ENCODE assay signal across 15 mouse cellular contexts in the genomic region with DNA sequence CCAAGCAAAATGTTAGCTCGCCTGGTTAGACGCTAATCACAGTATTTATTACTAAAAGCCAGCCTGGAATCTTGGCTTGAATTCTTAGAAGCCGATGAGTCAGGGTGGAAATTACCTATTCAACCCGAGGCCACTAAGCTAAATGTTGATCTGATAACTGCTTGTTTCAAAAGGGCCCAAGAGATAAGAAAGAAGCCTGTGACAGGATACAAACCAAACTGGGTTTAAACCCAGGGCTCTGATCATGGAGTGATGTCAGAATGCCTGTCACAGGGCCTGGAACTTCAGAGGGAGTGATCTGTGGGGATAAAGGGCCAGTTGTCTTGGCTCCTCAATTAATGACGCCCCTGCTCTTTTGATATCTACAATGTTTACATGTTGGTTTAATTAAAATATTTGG.
DNase-seq lines count a peak whose midpoint lies in the region; ATAC-seq and TF ChIP-seq lines count a peak whose summit lies in the region.
"Had no signal": no experiment of that assay in that cellular context is flagged by ENCODE, and none has a peak within 500 bp of the region (broad histone marks: within the 10 kb centered on the region; RNA-seq: fewer than 3 reads in every experiment).

No protein-coding gene starts in this region.

- WGBS in intestine, embryonic 16.5 days: 10% methylated on average over 5 of the region's 5 CpGs
- WGBS in intestine, postnatal 0 days: 18% methylated on average over 5 of the region's 5 CpGs
- 13% methylated on average over 5 of the region's 5 CpGs for WGBS in embryonic facial prominence, embryonic 15.5 days

- H3K4me3 ChIP-seq in intestine, embryonic 16.5 days (ENCODE audit: low read length): no peak overlapping the region
- no peak overlapping the region for H3K4me3 ChIP-seq in intestine, postnatal 0 days (ENCODE audit: low read depth, low read length)
- H3K4me3 ChIP-seq in embryonic facial prominence, embryonic 15.5 days (replicated peaks): no peak overlapping the region
- H3K4me3 ChIP-seq: erythroblast, embryonic 14.5 days; limb, embryonic 13.5 days; midbrain, embryonic 12.5 days; neural tube, embryonic 12.5 days had no signal

- H3K4me1 ChIP-seq in intestine, embryonic 16.5 days (ENCODE audit: control insufficient read depth, insufficient read depth, low read length): peaks cover 14% of the 10 kb centered on the region; the same call in 1 of the 2 replicates
- H3K4me1 ChIP-seq in intestine, postnatal 0 days (replicated peaks; ENCODE audit: control insufficient read depth, insufficient read depth, low read length): peaks cover 7% of the 10 kb centered on the region; the same call in 1 of the 2 replicates
- H3K4me1 ChIP-seq in embryonic facial prominence, embryonic 15.5 days: peaks cover 35% of the 10 kb centered on the region

- peak; percentile 52; the same call in 1 of the 2 replicates for ATAC-seq in intestine, embryonic 16.5 days
- ATAC-seq in intestine, postnatal 0 days: no peak
- ATAC-seq in embryonic facial prominence, embryonic 15.5 days (ENCODE audit: insufficient number of reproducible peaks, low FRiP score, low TSS enrichment, low read depth): no peak
- ATAC-seq: lung, postnatal 0 days had no signal

- no peak overlapping the region for H3K4me2 ChIP-seq in intestine, embryonic 16.5 days (ENCODE audit: low read depth, low read length)
- no peak overlapping the region for H3K4me2 ChIP-seq in intestine, postnatal 0 days (replicated peaks; ENCODE audit: low read depth)
- H3K4me2 ChIP-seq in embryonic facial prominence, embryonic 15.5 days (replicated peaks): no peak overlapping the region
- H3K4me2 ChIP-seq: limb, embryonic 13.5 days; midbrain, embryonic 12.5 days; neural tube, embryonic 12.5 days had no signal

- TF ChIP-seq CTCF in intestine, postnatal 0 days (IDR thresholded peaks at IDR 0.05; ENCODE audit: low read depth): no peak

- H3K9me3 ChIP-seq in intestine, embryonic 16.5 days (ENCODE audit: control insufficient read depth, low read length): no peaks in the 10 kb centered on the region
- no peaks in the 10 kb centered on the region for H3K9me3 ChIP-seq in intestine, postnatal 0 days (ENCODE audit: control insufficient read depth)
- H3K9me3 ChIP-seq in embryonic facial prominence, embryonic 15.5 days (replicated peaks): no peaks in the 10 kb centered on the region
- H3K9me3 ChIP-seq: limb, embryonic 13.5 days; midbrain, embryonic 12.5 days; neural tube, embryonic 12.5 days had no signal

- H3K9ac ChIP-seq in intestine, embryonic 16.5 days (ENCODE audit: low read depth, low read length): no peak overlapping the region
- H3K9ac ChIP-seq in intestine, postnatal 0 days (ENCODE audit: low read depth, low read length): no peak overlapping the region
- H3K9ac ChIP-seq in embryonic facial prominence, embryonic 15.5 days: no peak overlapping the region
- H3K9ac ChIP-seq: limb, embryonic 13.5 days; midbrain, embryonic 12.5 days; neural tube, embryonic 12.5 days had no signal

- no peak overlapping the region for H3K27ac ChIP-seq in intestine, embryonic 16.5 days (ENCODE audit: low read length)
- no peak overlapping the region for H3K27ac ChIP-seq in intestine, postnatal 0 days (ENCODE audit: low read depth, low read length)
- 0 out of 2 replicates have a peak overlapping the region, but pooled peaks have one; percentile 39 for H3K27ac ChIP-seq in embryonic facial prominence, embryonic 15.5 days (replicated peaks)
- H3K27ac ChIP-seq: limb, embryonic 13.5 days; midbrain, embryonic 12.5 days; neural tube, embryonic 12.5 days had no signal

- H3K27me3 ChIP-seq in intestine, embryonic 16.5 days (replicated peaks; ENCODE audit: control insufficient read depth, insufficient read depth, low read length): no peaks in the 10 kb centered on the region
- H3K27me3 ChIP-seq in intestine, postnatal 0 days (replicated peaks; ENCODE audit: control insufficient read depth, insufficient read depth, low read length): no peaks in the 10 kb centered on the region
- no peaks in the 10 kb centered on the region for H3K27me3 ChIP-seq in embryonic facial prominence, embryonic 15.5 days
- H3K27me3 ChIP-seq: limb, embryonic 13.5 days; neural tube, embryonic 12.5 days had no signal

- DNase-seq in urinary bladder, postnatal 14 days (ENCODE audit: low spot score): peak; percentile 11
- no peak for DNase-seq in urinary bladder, postnatal 25 days (ENCODE audit: low spot score)
- DNase-seq in right cerebral cortex, adult 2 months (ENCODE audit: low spot score in 2 of 2): no peak
- no peak for DNase-seq in spleen, postnatal 14 days (ENCODE audit: low spot score in 2 of 2)
- DNase-seq: heart, adult 11 months; kidney, postnatal 25 days; layer of hippocampus, postnatal 36 days had no signal

- H3K36me3 ChIP-seq in intestine, embryonic 16.5 days (ENCODE audit: control insufficient read depth, insufficient read depth, low read length): no peaks in the 10 kb centered on the region
- no peaks in the 10 kb centered on the region for H3K36me3 ChIP-seq in intestine, postnatal 0 days (ENCODE audit: control insufficient read depth, insufficient read depth)
- H3K36me3 ChIP-seq in embryonic facial prominence, embryonic 15.5 days: no peaks in the 10 kb centered on the region
- H3K36me3 ChIP-seq: limb, embryonic 13.5 days; midbrain, embryonic 12.5 days; neural tube, embryonic 12.5 days had no signal
